Mouse (Mus musculus): ENCODE results near the gene Tha1.

Tha1 gene

DNA sequence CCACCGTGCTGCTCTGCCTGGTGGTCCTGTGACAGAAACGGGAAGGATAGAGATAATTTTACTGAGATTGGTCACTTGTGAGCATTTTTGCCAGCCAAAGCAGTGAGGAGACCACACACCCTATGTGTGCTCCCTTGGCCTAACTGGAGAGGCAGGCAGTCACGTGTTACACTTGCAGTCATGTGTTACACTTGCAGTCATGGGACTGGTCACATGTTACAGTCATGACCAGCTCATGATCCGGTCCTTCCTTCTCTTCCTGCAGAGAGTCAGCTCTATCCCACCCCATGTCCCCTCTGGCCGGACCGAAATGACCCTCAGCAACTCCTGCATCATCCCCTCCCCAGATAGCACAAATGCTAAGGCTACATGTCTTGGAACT, 7.7 kb upstream of the Tha1 start:
- DNase-seq, result no peak

- DNase-seq, result no peak
These were observed 7.2 kb upstream of the Tha1 start for GRCm38 (mm10) chr11:117880336-117880976.

DNA sequence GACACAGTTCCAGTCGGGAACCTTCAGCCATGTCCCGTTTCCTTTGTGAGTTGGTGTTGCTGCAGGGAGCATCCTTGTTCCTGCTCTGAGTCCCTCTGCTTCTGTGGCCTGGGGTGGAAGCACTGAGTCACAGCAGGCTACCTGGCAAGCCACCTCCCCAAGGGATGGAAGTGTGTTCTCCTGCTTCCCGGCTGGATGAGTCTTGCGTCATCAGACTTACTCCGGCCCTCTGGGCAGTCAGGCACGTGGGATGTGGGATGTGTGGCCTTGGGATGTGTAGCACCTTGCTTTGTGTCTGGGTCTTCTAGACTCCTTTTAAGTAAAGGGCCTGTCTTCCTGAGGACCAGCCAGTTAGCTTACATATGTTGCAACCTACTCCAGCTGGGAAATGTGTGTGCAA, 6.4 kb upstream of the Tha1 start:
- no peak for DNase-seq

- no peak for DNase-seq
These were observed 5.6 kb upstream of the Tha1 start for GRCm38 (mm10) chr11:117878892-117879291.

DNA sequence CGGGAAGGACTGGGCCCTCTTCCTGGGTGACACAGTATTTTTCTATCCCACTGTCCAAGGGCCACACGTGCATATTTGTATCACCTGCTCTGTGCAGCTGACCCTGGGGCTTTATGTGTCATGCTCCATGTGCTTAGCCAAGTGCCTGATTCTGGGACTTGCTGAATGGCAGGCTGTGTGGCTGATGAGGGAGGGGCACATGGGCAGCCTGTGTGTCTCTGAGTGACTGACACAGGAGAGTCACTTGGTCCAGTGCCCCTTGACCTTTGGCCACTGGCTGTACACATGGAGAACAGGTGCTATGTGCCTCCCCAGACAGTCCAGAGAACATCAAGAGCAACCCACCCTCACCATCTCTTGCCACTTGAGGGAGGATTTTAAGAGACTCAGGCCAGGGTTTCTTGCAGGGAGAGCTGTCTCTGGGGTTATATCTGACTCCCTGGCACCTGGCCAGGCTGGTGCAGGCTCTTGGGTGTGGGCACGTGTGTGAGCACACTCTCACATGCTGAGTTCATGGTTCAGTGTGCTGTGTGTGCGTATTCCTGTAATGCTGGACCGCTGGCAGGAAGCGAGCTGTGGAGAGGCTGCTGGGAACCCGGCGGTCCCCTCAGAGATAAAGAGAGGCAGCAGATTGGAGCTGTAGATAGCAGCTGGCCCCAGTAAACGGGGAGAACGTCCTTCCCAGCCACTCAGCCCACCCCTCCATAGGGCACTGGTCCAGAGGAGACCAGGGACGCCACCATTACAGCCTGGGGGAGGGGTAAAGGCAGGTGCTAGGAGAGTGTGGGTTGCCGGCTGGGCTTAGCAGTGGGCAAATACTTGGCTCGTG, 4.8 kb upstream of the Tha1 start:
- DNase-seq, result peak; percentile 42 to 67

- no peak for DNase-seq
These were observed 2.4 kb upstream of the Tha1 start for GRCm38 (mm10) chr11:117875681-117876080.

GRCm38 (mm10) chr11:117874419-117874818, 1.1 kb upstream of the Tha1 start:
- DNase-seq, result peak in 1 of 2 experiments; percentile 48

- no peak for DNase-seq
These were observed 1.2 kb downstream of the Tha1 start for GRCm38 (mm10) chr11:117871911-117872584.

DNA sequence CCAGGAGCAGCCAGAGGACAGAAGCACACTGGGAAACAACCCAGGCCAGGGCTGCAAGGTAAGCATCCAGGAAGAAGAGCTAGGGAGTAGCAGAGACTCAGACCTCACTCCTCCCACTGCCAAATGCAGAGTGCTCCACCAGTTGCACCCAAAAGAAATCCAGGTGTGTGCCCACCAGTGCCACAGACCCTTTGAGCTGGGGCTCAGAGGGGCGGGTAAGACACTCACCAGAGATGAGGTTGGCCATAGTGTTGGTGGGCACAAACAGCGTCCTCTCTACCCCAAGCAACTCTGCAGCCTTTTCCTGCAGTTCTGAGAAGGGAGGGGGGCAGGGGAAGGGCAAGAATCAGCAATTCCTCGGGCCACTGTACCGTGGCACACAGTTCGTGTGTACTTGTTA, 1.9 kb downstream of the Tha1 start:
- no peak for DNase-seq

DNA sequence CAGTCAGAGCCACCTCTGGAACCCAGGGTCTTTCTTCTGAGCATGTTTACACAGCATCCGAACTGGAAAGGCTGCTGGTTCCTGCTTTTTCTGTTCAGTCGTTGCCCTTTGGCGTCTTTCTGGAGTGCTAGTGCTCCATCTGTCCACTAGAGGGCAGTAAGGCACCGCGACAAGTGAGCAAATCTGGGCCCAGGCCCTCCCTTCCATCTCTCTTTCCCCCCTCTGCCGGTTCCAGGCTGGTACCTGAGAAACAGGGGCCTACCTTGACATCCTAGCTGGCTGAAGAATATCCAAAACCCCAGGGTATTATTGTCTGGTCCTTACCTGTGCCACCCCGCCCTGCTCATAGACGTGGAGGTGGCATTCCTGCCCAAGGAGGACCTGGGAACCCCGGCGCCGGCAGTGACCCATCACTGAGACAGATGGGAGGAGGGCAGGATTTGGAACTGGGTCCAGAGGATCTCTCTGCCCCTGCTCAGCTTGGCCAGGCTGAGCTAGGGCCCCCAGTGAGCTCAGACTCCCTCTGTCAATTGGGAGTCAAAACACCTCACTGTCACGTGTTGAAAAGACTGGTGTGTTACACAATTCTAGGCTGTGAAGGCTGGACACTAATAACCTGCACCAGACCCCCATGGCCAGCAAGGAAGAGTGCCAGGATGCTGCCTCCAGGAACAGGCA, 2.5 kb downstream of the Tha1 start:
- peak; percentile 74 to 80 for DNase-seq

DNA sequence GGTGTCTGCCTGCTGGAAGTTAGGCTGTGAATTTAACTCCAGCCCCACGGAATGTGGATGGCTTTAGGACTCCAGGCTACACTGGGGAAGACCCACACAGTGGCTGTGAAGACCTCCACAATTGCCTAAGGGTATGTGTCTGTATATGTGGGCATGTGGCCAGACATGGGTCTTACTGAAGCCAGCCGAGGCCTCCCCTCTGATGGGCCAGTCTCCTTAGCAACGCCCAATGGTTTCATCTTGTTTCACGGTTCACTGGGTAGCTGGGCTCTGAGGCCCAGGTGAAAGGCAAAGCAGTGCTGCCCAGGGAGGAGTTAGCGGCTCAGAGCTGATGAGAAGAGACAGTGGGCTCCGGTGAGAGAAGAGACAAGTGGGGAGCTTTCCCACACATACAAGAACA, 7.3 kb downstream of the Tha1 start:
- peak; percentile 60 to 64 for DNase-seq

GRCm38 (mm10) chr11:117864805-117865204, 8.5 kb downstream of the Tha1 start:
- no peak for DNase-seq

DNA sequence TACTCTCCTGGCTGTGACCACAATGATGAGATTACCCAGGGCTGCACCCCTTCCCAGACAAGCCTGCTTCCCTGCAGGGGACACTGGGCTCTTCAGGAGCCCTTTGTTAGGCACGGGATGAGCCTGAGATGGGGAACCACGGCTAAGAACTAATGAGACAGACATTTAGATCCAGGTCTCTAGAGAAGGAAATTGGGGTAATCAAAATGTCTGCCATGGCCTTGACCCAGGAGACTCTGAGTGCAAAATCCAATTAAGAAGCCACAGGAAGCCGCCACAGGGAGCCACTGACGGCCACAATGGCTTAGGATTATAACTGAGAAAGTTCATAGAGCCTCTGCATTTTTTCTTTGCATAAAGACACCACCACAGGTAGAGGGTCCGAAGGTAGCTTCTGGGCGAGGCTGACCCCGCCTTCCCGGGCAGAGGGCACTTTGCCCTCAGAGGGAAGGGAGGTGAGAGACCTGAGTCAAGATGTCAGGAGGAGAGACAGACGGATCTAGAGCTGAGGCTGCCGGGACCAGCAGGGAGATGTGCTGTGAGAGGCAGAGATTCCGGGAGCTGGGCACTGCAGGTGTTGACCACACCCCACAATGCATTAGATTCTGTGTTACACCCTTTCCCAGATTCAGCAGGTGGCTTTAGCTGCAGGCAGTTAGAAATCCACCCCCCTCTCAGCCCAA, 10.0 kb downstream of the Tha1 start:
- peak; percentile 67 to 78 for DNase-seq

- no peak for DNase-seq
These were observed 12.7 kb downstream of the Tha1 start, which contains the start of gene Tmem235 for GRCm38 (mm10) chr11:117860601-117861000. Gene Tmem235 (plus strand): TSS chr11:117860752.

GRCm38 (mm10) chr11:117858392-117858791, 14.9 kb downstream of the Tha1 start:
- no peak for DNase-seq

DNA sequence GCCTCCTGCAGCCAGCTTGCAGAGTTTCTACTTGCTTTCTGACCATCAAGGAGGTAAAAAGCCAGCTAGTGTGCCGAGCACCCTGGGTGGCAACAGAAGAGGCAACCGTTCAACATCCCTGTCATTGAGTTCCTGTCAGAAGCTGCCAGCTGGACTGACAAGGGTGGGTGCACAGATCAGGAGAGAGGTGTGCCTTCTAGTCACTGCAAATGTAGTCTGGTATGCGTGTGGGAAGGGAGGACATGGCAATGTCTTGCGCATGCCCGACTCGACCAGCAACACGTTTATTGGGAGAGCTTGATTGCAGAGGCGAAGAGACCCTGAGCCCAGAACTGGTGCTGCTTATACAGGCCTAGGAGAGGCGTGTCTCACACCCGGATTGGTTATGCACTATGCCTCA, 15.8 kb downstream of the Tha1 start:
- no peak for DNase-seq

DNA sequence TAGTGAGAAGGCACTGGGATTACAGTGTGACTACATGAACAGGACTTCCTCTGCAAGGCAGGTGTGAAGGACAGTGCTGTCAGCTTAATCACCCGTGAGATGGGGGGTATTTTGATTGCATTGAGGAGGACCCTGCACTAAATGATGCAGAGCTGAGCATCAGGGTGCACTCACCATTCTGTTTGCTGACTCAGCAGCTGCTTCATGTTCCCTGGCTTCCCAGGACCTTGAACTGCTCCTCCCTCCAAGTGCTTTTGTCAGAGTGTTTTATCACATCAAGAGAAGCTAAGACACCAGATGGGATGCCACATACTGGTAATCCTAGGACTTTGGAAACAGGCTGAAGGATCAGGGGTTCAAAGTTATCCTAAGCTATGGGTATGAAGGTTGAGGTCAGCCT, 17.3 kb downstream of the Tha1 start:
- DNase-seq, result no peak

DNA sequence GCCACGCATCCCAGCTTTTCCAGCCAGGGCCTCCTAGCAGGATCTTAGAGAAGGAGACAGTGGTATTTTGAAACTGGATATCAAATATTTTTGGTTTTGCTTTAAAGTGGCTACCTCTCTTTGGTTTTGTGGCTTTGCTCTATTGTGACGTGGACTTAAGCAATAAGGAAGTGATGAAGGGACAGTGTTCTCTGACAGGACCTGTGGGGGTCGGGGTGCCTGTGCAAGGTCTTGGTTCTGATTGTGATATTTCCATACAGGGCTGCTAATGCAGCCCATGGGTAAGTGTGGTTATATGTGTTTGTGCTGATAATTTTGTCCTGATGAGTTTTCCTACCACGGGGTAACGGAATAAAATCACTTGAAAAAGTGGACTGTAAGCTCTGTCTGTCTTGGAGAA, 17.9 kb downstream of the Tha1 start:
- DNase-seq, result no peak

GRCm38 (mm10) chr11:117854241-117854640, 19.0 kb downstream of the Tha1 start:
- DNase-seq, result no peak

- peak in 1 of 2 experiments; percentile 55 for DNase-seq
These were observed 20.4 kb downstream of the Tha1 start for GRCm38 (mm10) chr11:117852875-117853274.

GRCm38 (mm10) chr11:117848985-117849671, 24.2 kb downstream of the Tha1 start, which contains the start of gene Birc5:
Gene Birc5 (plus strand): TSS chr11:117849251.
- peak; percentile 96 to 98 for DNase-seq
